In genomic region chr10:62792177-62793090, GRCm38 (mm10) we compare ENCODE assay signal across 8 mouse cellular contexts. TPM values are rescaled to one million over a fixed set of nuclear protein-coding genes. Genes with fewer than 3 reads are reported as not detected.
DNase-seq lines count a peak whose midpoint lies in the region; ATAC-seq and TF ChIP-seq lines count a peak whose summit lies in the region.

Gene Ccar1 (minus strand): TSS chr10:62792286.

- H3K27ac ChIP-seq in cortical plate, adult 2 months (ENCODE audit: insufficient read depth, low read length) = peak within 1 kb of the TSS; percentile 36

- H3K4me3 ChIP-seq in cortical plate, adult 2 months (ENCODE audit: insufficient read depth, low read length) = peak within 1 kb of the TSS; percentile 53
- peak within 1 kb of the TSS; percentile 97 for H3K4me3 ChIP-seq in megakaryocyte, embryonic 14.5 days (replicated peaks)

- ATAC-seq in activated CD4-positive, CD25-positive, alpha-beta regulatory T cell, adult 4 months = peak; percentile 98

- TF ChIP-seq POLR2A in cortical plate, adult 2 months (IDR thresholded peaks at IDR 0.05; ENCODE audit: extremely low read depth, insufficient read depth, low read length) = peak; percentile 74; the same call in 1 of the 2 replicates

- peak; percentile 96 to 99 for DNase-seq in gastrocnemius, adult 8-10 months (ENCODE audit: low spot score in 2 of 2)
- peak; percentile 94 for DNase-seq in hindlimb bud, embryonic 11.5 days (ENCODE audit: extremely low spot score, low read depth, low spot score)
- peak; percentile 96 to 97 for DNase-seq in left cerebral cortex, adult 8-10 months (ENCODE audit: low spot score in 2 of 2)
- peak; percentile 98 to 99 for DNase-seq in right cerebral cortex, postnatal 10 days (ENCODE audit: low spot score in 2 of 2)
- peak; percentile 100 for DNase-seq in urinary bladder, postnatal 25 days (ENCODE audit: low spot score)

- H3K36me3 ChIP-seq in megakaryocyte, embryonic 14.5 days (replicated peaks; ENCODE audit: low read length) = peaks cover 32% of the 10 kb centered on the region

- no peaks in the 10 kb centered on the region for H3K9me3 ChIP-seq in megakaryocyte, embryonic 14.5 days

- H3K27me3 ChIP-seq in megakaryocyte, embryonic 14.5 days (replicated peaks) = no peaks in the 10 kb centered on the region

- no peaks in the 10 kb centered on the region for H3K4me1 ChIP-seq in cortical plate, adult 2 months (ENCODE audit: control insufficient read depth, insufficient read depth, low read length)
- H3K4me1 ChIP-seq in megakaryocyte, embryonic 14.5 days = peaks cover 50% of the 10 kb centered on the region

- no peak for TF ChIP-seq CTCF in cortical plate, adult 2 months (IDR thresholded peaks at IDR 0.05; ENCODE audit: extremely low read depth, insufficient read depth, low read length)

RNA-seq across cellular contexts. Expression of gene Ccar1, which starts in this region (rescaled TPM):
- polyA plus RNA-seq in activated CD4-positive, CD25-positive, alpha-beta regulatory T cell, adult 4 months (2017; shearing (Covaris generic)) = 100 to 1,000 TPM; 111 to 132 TPM
- 29.9 TPM in 2 replicates for polyA plus RNA-seq in cortical plate, adult 2 months (2012; rRNA removed)
- 10 to 100 TPM; 18.3 to 22.5 (median 21.9) TPM for total RNA-seq in gastrocnemius, adult 8-10 months (2022)
- total RNA-seq in left cerebral cortex, adult 8-10 months (2022) = 10 to 100 TPM; 43.2 to 52.6 (median 45.4) TPM
- 3.0 and 13.4 TPM in 2 replicates for polyA plus RNA-seq in megakaryocyte, embryonic 14.5 days (2012; ENCODE audit: insufficient read depth, low replicate concordance)

Comparison
In these comparisons a context has a peak if more than half of its experiments do, and no peak if none do; other contexts are left out.
1. Peak in every context shown above with its lines: DNase-seq, ATAC-seq, H3K4me3 ChIP-seq and H3K27ac ChIP-seq.